Mouse (Mus musculus): ENCODE results near the gene Col9a3.

Col9a3 gene

DNA sequence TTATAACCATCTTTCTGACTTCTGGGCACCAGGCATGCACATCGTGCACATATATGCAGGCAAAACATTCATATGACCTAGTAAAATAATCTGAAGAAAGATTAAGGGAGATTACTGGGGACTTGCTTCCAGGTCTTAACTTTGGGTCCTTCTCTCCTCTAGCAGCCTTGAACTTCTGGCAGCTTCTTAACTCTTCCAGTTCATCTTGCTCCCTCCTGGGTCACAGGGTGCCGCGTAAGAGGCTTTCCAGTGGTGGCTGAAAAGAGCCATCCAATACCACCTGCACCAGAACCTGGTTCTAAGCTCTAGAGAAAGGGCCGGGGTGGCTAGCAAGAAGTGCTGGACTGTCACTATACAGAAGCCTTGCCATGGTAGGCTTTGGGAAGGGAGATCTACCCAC lies at the start of gene Col9a3:
Col9a3 (plus strand) TSS at position 301 of the 400 bp plus-strand sequence.
- in situ Hi-C loops (cut with MboI, MseI) = no loop called here

DNA sequence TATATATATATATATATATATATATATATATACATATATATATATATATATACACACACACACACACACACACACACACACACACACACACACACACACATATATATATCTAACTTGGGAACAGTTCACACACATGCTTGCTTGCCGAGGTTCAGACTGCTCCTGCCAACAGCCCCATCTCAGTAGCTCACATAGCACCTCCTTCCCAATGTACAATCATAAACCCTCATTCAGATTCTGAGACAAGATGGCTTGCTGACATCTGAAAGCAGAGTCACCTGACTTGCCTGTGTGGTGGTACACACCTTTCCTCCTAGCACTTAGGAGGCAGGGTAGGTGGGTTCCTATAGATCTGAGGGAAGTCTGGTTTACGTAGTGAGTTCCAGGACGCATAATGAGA lies 45.2 kb upstream of the Col9a3 start:
- in situ Hi-C loops (cut with MboI, MseI) = no loop called here

GRCm38 (mm10) chr2:180555219-180555618 lies 42.4 kb upstream of the Col9a3 start:
- in situ Hi-C loops (cut with MboI, MseI) = no loop called here

DNA sequence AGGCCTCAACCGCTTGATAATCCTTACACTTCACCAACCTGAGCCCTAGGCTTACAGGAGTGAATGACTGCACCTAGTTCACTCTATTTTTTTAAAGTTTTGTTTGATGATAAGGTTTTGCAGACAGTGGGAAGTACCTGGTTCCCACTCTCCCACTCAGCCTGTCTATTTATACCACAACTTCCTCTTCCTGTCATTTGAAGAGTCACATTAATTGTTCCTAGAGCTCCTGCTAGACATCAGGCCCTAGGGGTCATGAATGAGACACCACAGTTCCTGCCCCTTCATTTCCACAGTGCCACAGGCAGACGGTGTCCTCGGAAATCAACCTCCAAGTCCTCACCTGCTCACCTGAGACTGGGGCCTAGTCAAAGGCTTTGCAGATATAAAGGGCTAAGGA lies 41.1 kb upstream of the Col9a3 start:
- in situ Hi-C loops (cut with MboI, MseI) = no loop called here

DNA sequence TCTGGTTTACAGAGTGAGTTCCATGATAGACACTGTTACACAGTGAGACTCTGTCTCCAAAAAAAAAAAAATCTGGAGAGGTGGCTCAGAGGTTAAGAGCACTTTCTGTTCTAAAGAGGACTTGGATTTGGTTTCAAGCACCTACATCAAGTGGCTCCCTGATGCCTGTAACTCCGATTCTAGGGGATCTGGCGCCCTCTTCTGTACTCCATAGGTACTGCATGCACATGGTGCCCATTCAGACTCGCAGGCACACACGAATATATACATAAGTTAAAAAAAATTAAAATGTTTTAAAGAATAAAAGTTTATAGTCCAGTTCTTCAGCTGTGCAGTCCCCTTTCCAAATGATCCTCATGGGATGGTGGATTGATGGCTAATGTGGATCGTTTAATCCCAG lies 37.3 kb upstream of the Col9a3 start:
- in situ Hi-C loops (cut with MboI, MseI) = loop anchor here (5.0 kb wide), 1 partner anchor 88 kb away; no protein-coding TSS in a partner anchor

DNA sequence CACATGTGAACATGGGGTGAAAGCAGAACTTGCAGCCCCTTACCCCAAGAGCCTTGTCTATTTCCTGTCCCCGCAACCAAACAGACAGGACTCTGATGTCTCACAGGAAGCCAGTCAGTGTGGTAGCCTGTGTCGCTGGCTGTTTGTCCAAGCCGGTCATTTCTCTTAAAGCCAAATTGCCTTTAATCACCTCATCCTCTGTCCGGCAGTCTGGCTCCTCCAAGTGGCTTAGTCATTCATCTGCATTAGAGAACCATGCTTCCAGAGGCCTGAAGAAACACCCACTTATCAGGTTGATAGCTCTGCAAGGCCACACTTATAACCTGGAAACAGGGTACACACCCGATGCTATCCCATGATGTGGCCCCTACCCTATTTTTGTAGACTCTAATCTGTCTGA lies 35.4 kb upstream of the Col9a3 start:
- in situ Hi-C loops (cut with MboI, MseI) = loop anchor here (5.0 kb wide), 1 partner anchor 90 kb away; no protein-coding TSS in a partner anchor

GRCm38 (mm10) chr2:180563296-180563695 lies 34.3 kb upstream of the Col9a3 start:
- in situ Hi-C loops (cut with MboI, MseI) = loop anchor here (5.0 kb wide), 1 partner anchor 91 kb away; no protein-coding TSS in a partner anchor

DNA sequence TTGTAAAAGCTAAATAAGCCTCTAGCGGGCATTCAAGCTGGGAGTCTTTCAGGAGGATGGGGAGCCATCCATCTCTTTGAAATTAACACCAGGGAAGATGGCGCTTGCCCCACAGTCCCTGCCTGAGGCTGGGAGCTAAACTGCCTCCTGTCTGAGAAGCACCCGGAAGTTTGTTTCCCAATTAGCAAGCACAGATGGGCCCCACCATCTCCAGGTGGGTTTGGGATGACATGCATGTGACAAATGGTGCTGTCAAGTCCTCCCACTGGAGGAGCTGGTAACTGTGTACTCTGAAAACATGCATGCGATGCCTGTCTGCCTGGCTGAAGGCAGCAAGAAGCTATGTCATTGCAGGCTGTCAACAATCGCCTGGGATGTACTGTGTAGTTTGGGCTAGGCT lies 33.7 kb upstream of the Col9a3 start:
- in situ Hi-C loops (cut with MboI, MseI) = loop anchor here (5.0 kb wide), 1 partner anchor 92 kb away; no protein-coding TSS in a partner anchor

- in situ Hi-C loops (cut with MboI, MseI) = no loop called here
Observed at GRCm38 (mm10) chr2:180566240-180566913, 31.2 kb upstream of the Col9a3 start.

DNA sequence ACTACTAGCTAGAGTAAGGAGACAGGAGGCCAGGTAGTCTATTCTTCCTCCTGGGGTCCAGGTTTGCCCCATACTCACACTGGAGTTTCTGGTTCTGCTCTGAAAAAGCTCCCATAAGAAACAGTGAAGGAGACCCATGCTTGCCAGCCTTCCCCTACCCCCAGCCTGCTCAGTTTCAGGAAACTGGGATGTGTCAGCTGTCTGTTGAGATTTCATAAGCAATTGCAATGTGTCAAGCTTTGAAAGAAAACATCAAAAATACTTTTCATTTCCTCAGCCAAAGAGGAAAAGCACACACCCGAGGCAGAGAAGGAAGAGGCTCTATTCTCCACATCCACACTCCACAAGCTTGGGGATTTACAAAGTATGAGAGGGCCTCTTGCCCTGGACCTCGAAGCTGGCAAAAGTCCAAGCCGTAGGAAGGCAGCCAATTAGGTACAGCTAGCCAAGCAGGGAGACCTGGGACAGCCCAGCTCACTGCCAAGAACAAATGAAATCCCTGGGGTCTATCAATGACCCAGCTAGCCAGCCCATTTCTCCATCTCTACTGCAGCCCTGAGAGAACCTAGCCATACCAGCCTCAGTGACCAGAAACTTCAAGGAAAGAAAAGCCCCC lies 28.5 kb upstream of the Col9a3 start:
- in situ Hi-C loops (cut with MboI, MseI) = no loop called here

DNA sequence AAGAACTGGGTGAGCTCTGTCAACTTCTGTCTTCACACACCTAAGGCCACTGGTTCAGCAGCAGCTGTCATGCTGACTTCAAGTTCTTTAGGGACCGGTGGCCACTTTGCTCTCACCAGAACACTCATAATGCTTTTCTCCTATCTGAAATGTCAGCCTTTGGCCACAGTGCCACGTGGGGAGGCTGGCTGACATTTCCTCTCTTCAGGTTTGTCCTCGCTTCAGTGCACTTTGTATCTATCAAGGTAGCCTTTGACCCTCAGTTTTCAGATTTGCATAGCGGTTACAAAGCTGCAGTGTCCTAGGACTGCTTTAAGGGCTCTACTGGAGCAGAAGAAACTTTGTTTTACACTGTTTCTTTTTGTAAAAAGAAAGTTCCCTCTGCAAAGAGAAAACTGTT lies 21.1 kb upstream of the Col9a3 start:
- in situ Hi-C loops (cut with MboI, MseI) = no loop called here

GRCm38 (mm10) chr2:180578686-180579085 lies 18.9 kb upstream of the Col9a3 start:
- in situ Hi-C loops (cut with MboI, MseI) = no loop called here

DNA sequence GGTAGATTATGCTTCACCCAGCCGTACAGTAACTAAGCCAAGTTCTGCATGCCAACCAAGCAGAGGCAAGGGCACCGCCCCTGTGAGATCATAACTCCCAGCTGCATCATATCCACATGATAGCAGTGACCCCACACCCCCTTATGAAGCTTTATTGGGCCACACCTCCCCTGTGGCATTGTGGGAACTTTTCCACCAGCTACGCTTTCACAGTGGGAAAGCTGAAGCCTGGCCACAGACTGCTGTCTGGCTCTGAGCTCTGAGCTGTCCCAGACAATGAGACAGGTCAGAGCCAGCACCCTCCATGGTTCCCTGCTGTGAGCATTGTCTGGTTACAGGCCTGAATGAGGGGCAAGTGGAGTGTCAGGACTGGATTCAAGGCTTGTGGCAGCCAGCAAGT lies 16.6 kb upstream of the Col9a3 start, which contains the start of gene Mrgbp:
Mrgbp (plus strand) TSS at position 303 of the 400 bp plus-strand sequence.
- in situ Hi-C loops (cut with MboI, MseI) = loop anchor here (5.0 kb wide), 2 partner anchors 161 to 309 kb away; partner anchors contain the start of gene Cables2

DNA sequence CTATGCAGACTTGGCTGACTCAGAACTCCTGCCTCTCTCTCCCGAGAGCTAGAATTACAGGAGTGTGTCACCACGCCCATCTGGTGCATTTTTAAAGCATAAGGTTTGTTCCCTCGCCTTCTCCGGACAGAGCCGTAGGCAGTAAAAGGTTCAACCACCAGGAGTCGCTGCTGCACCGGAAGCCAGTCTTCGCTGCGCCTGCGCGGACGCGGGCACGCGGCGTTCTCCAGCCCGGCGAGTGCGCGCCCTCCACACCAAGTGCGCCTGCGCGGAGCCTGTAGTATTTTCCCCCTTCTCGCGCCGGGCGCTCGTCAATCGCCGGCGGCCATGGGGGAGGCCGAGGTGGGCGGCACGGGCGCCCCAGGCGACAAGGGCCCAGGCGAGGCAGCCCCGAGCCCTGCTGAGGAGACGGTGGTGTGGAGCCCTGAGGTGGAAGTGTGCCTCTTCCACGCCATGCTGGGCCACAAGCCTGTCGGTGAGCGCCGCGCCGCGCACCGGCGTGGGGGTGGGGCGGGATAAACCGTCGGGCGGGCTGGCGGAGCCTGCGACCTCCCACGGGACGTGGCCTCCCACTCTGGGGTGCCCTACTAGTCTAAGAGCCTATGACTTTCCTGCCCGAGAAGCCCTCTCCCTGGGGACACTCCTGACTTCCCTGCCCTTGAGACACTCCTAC lies 15.0 kb upstream of the Col9a3 start:
- in situ Hi-C loops (cut with MboI, MseI) = loop anchor here (5.0 kb wide), 2 partner anchors 160 to 310 kb away; partner anchors contain the start of gene Cables2

DNA sequence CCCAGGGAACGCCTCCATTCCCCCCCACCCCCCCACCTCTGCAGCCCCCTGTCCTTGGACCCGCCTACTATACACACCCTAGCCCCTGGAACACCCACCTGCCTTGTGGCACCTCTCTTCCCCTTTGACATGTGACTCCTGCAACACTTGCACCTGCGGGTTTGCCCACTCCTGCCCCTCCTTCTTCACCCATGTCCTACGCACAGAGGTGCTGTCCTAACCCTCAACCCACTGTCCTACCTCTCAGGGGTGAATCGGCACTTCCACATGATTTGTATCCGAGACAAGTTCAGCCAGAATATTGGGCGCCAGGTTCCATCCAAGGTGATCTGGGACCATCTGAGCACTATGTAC lies 14.5 kb upstream of the Col9a3 start:
- in situ Hi-C loops (cut with MboI, MseI) = loop anchor here (5.0 kb wide), 2 partner anchors 159 to 311 kb away; partner anchors contain the start of gene Cables2

- in situ Hi-C loops (cut with MboI, MseI) = no loop called here
Observed at GRCm38 (mm10) chr2:180588736-180589122, 8.9 kb upstream of the Col9a3 start.

DNA sequence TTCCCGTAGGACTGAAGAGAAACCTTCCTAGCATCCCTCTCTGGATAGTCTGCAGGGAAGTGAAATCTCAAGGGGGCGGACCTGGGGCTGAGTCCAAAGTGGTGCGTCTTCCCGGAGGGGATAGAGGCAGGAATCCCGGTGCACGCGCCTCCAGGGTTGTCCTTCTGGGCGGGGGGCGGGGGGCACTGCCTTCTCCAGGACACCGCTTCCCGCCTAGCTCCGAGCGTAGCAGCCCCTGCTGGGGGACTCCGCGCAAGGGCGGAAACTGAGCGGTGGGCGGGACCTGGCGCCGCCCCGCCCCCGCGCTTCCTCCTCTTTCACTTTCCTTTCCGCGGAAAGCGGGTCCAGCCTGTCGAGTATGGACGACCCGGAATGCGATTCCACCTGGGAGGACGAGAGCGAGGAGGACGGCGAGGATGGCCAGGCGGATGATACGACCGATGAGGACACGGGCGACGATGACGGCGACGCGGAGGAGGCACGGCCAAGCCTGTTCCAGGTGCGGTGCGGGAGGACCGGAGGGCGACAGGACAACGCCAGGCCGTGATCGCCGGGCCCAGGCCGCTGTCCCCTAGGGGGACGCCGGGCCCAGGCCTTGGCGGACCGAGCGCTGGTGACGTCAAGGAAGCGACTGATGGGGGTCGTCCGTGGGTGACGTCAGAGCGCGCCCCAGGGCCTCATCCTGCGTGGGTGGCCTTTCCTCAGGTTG lies 8.3 kb upstream of the Col9a3 start, which contains the start of gene Ogfr:
Ogfr (plus strand) TSS at position 123 of the 709 bp plus-strand sequence.
- in situ Hi-C loops (cut with MboI, MseI) = no loop called here

DNA sequence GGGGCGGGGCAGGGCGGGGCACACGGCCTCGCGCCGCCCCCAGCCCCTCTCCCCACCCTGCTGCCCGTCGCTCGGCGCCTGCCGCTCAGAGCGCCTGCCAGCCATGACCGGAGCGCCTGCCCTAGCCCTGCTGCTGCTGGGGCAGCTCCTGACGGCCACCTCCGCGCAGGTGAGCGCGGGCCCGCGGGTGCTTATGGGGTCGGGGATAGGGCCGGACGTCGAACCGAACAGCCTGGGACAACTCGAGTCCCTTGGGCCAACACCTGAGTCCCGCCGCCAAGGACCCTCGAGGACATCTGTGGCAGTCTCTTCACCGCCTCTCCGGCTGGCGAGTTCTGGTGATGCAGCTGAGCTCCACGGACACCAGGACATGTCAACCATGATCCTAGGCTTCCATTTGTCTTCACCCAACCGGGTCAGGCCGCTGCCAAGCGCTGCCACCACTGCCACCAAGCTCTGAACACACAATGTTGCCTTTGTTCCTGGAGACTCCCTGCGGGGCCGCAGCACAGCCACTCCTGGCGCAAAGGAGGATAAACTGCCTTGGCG lies 641 bp downstream of the Col9a3 start:
- in situ Hi-C loops (cut with MboI, MseI) = no loop called here

DNA sequence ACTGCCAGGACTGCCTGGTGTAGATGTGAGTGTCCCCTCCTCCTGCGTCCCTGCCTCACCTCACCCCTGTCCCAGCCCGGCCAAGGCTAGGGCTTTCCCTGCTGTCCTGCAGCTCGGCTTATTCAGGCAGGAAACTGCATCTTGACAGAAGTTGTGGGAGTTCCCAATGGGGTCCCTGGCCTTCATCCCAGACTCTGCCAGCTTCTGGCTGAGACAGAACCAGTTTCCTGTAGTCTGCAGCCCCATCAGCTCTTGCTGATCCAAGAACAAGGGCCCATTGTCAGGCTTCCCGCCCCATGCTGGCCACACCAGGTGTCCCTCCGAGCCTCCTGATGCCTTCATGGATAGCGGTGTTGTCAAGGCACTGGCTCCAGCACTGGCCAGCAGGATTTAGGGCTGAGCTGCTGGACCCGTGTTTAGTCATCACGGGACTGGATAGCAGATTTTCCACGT lies 3.0 kb downstream of the Col9a3 start:
- in situ Hi-C loops (cut with MboI, MseI) = no loop called here

DNA sequence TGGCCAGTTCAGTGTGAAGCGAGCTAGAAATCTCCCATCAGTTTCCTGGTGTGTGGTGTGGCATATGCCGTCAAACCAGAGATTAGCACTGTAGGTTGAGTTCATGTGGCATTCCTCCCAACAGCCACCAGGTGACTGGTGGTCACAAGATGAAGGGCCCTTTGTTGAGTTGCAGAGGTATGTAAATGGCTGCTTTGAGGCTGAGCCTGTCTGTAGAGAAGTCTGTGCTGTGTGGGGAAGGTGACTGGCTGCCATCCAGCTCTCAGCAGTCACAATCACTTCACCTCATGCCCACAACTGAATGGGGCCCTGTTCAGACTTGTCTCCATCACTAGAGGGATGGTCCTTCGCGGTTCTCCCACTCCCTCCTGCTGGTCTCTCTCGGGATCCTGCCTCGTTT lies 7.2 kb downstream of the Col9a3 start:
- in situ Hi-C loops (cut with MboI, MseI) = no loop called here

GRCm38 (mm10) chr2:180610283-180610682 lies 12.7 kb downstream of the Col9a3 start:
- in situ Hi-C loops (cut with MboI, MseI) = no loop called here

Data from regulatory T cell (primary cell).